Mouse (Mus musculus): ENCODE measurements around the gene Ntsr1. TPM values are rescaled to one million over a fixed set of nuclear protein-coding genes. Genes with fewer than 3 reads are reported as not detected.
A peak's percentile ranks its signal among the peaks of the same experiment; 100 is the strongest.

Ntsr1 gene
- under 1 TPM; 0.14 TPM for total RNA-seq (2021)
- long read RNA-seq, experiment 1 = 0 reads
- long read RNA-seq, experiment 2 = 0 reads

DNA sequence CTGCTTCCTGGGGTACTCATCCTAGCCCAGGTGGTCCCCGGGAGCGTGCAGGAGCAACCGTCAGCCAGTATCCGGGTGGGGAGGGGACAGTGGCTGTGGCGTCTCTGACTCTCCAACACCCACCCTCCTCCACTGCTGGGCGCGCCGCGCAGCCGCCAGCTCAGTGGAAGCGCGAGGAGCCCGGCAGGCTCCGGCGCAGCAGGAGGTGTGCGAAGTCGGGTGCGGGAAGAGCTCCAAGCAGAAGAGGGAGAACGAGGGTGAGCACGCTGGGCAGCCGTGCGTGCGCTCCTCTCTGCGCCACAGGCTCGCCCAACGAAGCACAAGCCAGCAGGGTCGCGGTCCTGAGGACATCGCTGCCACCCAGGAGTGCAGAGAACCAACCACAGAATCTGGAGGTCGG is at the start of gene Ntsr1:
Gene Ntsr1, plus strand, starts transcription at position 236 of the 400 bp plus-strand sequence.
- DNase-seq = no peak

DNA sequence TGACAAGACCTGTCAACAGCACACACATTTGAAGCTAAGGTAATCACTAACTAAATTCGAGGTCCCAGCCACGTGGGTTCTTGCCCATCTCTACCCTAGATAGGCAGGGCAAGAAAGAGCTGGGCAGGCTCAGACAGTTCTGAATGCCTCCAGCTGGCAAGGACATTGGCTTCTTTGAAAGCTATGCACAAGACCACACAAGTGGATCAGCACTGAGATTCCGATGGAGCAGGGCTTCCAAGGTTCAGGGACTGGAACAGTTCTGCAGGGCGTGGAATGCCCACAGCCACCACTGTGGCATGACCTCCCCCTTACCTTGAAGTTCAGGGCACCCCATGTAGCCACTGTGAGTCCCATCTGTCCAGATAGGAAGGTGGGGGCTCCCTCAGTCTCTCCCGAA is 49.2 kb upstream of the Ntsr1 start:
- no peak for DNase-seq

DNA sequence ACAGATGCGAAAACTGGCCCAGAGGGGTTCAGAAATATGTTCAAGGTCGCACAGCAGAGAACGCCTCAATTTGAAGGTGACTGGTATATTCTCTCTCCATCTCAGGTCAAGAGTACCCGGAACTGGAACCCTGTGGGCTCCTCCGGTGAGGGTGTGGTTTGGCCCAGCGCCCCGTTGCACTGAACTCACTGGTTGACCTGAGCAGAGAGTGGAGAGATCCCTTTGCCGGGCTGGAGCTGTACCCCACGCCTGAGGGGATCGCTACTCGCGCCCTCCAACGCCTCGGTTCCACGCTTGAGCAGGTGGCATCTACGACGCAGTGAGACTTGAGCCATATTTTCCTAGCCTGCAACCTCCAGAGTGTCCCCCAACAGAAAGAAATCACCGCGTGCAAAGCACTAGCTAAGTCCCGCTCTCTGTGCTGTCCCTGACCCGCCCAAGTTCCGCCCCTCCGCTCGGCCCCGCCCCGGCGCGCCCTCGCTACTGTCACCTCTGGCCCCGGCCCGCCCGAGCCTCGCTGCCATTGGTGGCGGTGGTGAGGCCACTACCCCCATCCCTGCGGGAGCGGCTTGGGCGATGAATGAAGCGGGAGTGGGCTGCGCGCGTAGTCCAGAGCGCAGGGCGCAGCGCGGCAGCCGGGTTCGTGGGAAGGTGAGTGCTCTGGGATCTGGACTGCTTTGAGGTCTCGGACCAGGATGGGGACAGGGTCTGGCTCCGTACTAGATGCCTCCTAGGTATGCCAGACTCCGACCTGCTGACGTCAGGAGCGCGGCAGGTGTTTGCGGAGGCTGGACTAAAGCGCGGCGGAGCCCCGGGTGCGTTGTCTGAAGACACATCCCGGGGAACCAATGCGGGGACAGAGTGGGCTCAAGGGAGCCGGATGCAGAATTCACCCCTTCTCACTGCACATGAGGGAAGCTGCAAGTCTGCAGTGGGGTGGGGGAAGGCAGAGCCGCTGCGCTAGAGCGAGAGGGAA is 43.8 kb upstream of the Ntsr1 start, which contains the start of gene Slco4a1:
Gene Slco4a1, plus strand, starts transcription at position 523 of the 976 bp plus-strand sequence.
- peak; percentile 63 for DNase-seq

DNA sequence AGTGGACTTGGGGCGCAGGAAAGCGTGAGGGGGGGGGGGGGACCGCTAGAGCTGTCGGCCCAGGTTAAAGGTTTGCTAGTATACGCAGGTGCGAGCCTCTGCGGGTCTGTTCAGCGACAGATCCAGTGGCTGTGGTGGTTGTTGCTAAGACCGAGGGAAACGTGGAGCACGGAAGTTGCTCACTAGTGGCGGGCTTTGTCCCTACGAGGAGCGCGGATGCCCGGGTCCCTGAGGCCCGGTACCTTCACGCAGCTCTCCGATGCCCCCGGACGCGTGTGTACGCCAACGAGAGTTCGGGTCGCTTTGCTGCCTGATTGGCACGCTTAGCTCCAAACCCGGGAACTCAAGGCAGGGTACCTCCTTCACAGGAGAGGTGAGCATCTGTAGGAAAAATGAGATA is 43.1 kb upstream of the Ntsr1 start:
- no peak for DNase-seq

DNA sequence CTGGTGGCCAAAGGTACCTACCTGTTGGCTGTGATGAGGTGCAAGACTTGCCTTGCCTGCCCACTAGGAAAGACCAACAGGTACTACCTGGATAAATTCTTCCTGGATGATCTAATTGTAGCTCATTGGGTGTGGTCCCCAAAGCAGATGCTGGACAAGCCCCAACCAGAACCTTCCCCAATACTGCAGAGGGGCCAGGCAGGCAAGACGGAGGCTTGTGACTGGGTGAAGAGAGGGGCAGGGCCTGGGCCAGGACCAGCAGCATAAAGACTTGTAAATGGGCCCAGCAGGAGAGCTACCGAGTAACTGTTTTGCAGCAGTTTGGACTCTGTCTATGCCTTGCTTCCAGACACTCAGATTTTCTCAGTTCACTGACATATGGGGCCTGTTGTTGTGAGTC is 42.1 kb upstream of the Ntsr1 start:
- DNase-seq = no peak

DNA sequence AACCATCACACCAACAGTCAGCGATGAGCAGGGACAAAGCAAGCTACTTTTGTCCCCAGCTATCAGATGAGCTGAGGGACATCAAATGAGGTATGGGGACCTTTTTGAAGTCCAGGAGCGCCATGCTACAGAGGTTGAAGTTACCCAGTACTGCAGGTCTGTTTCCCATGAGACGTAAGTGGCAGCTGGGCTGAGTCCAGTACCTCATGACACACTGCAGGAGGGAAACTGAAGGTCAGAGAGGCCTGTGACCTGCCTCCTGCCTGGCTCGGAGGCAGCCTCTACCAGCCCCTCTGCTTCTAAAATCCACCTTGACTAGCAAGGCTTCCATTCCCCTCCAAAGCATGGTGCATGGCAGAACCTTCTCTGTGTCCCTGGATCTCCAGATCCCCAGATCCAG is 40.3 kb upstream of the Ntsr1 start:
- DNase-seq = no peak

DNA sequence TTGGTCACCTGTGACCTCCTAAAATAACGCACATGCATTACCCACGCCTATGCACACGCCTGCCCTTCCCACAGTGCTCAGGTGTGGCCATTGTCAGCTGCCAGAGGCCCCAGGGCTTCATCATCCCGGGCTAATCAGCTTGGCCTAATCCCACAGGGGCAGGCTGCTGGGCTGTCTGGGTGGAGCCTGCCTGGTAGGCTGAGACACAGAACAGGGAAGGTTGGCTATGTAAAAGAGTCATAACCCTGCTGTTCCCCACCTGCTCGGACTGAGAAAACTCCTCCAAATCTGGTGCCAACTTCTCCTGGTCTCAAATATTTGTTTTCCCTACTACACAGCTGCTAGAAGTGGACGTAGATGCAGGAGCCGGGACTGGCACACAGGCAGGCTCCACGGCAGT is 39.0 kb upstream of the Ntsr1 start:
- no peak for DNase-seq

DNA sequence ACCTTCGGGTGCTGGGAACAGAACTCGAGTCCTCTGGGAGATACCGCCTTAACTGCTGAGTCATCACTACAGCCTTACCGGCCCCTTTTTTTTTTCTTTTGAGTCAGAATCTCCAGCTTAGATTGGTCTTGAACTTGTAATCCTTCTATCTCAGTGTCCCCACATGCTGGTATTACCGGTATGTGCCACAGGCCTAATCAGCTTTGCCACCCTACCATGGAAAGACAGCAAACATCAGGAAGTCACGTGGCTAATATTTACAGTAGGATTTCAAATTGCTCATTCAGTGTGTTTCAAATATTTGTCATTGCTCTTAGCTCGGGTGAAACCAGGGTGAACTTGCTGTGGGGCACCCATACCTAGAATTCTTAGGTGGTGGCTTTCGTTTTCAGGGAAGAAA is 37.2 kb upstream of the Ntsr1 start:
- DNase-seq = no peak

DNA sequence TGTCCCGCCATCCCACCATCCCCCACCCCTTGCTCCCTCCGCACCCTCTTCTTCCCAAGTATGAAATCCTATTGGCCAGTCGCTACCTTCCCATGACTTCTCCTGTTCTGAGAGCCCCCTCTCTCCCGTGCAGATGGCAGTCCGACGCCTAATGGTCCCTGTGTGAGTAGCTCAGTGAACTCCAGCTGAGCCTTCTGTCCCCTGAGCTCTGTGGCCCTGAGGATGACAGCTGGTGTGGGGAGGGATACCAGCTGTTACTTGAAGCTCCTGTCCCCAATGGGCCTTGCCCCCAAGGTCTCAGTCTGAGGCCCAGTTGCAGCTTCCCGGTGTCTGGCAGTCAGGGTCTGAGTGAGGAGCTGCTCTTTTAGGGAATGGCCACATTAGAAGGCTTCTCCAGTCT is 33.3 kb upstream of the Ntsr1 start:
- no peak for DNase-seq

DNA sequence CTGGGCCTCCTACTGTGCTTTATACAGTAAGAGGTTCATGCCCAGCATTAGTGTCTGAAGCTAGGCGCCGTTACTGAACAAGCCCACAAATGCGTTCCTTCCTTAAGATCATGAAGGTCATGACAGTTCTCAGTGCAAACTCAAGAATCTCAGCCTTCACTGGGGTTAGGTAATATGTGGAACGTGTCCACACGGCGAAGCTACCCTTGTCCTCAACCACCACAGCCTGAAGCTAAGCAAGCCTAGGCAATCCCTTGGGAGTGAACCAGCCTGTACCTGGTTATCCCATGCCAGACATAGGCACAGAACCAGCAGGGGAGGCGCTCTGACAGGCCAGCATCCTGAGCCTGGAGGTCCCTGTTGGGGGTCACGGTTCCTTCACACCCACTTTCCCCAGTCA is 30.9 kb upstream of the Ntsr1 start:
- no peak for DNase-seq

DNA sequence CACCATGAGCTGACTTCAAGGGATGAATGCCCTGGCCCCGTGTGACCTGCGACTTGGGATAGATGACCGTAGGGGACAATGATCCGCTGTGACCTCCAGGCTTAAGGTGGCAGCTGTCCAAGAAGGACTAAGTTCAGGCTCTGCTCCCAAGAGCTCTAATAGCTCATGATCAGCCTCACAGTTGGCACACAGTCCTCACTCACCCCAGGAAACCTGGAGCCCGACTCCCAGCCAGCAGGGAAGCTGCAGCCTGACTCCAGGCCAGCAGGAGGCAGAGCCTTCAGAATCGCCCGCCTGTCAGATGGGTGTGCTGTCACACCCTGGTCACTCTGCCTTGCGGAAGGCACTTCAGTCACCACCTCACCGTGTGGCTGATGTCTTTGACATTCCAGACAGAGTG is 30.0 kb upstream of the Ntsr1 start:
- DNase-seq = no peak

DNA sequence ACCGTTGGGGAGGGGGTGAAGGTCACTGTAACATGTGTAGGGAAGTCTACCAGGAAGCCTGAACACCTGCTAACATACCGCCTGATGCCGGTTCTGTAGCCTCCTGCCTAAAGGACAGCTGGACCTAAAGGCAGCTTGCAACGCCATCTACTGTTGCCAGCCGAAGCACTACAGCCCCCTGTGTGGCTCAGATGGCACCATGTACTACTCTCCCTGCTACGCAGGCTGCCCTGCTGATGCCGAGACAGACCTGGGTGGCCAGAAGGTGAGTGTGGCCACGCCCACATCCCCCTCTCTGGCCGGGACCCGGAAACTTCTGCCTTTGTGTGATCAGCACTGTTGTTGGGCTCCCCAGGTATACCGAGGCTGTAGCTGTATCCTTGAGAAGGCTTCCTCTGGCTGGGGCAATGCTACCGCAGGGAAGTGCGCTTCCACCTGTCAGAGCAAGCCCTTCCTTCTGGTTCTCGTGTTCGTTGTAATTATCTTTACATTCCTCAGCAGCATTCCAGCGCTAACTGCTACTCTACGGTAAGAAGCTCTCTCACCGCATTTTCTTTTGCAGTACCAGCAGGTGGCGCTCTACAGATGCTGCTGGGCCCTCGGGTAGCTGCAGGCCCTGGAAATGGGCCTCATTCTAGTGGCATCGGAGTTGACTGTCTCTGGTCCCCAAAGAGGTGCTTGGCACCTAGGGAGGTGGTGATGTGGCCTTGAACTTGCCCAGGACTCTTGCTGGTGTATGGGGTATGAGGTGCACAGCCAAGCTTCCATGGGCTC is 27.3 kb upstream of the Ntsr1 start:
- DNase-seq = peak; percentile 34

DNA sequence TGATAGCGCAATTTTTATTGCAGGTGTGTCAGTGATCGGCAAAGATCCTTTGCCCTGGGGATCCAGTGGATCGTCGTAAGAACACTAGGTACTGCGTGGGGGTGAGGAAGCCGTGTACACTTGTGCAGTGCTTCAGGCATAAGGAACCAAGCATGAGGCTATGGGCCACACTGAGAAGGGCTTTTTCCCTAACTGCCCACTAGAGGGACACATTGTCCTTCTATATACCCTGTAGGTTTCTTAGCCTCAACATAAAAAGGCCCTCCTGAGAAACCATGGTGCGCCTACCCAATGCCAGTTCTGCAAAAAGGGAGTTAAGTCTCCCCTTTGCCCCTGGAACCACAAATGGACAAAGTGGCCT is 26.7 kb upstream of the Ntsr1 start:
- peak; percentile 17 for DNase-seq

DNA sequence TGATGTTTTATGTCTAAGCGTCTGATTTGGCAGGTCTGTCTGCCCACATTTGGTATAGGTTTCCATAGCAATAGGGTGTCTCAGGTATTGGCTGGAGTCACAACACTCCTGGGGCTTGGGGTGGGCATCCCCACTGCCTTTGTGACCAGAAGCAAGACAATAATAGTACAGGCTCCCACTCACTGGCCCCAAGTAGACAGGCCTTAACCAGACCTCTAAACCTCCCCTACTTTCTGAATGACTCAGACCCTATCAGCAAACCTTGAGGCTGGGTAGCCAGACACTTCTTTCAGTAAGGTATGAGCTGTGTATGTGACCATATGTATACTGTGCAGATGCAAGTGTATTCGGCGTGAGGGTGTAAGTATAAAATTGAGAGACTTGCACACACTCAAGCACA is 24.9 kb upstream of the Ntsr1 start:
- DNase-seq = no peak

DNA sequence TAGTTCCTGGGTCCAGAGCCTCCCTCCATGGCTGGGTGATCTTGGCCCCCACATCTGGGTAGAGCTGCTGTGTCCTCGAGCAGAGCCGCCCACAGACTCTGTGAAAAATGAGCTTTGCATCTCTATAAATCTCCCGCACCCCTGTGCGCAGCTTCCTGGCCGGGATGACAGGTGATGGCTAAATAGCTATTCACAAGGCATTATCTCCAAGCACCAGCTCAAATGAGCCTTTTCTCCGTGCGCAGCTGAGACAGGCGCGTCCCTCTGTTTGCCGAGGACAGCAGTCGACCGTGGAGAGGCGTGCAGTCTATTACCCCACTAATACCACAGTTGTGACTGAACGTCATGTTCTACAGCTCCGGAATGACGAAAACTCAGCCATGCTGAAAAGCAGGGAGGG is 17.5 kb upstream of the Ntsr1 start:
- no peak for DNase-seq

DNA sequence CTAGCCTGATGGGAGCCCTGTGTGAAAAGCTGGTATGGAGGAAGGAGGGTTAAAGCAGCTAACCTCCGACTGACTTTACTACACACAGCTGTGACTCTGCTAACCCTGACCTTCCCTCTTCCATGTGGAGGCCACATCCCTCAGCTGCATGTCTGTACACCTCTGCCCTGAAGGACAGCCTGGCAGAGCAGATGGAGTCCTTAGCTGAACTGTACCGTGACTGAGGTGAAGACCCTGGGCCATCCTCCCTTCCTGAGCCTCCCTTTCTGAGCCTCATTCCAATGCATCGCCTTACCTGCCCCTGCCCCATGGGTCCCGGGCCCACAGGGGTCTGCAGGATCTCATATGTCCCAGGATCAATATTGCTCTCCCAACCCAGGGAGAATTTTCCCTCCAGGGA is 14.9 kb upstream of the Ntsr1 start:
- DNase-seq = no peak

DNA sequence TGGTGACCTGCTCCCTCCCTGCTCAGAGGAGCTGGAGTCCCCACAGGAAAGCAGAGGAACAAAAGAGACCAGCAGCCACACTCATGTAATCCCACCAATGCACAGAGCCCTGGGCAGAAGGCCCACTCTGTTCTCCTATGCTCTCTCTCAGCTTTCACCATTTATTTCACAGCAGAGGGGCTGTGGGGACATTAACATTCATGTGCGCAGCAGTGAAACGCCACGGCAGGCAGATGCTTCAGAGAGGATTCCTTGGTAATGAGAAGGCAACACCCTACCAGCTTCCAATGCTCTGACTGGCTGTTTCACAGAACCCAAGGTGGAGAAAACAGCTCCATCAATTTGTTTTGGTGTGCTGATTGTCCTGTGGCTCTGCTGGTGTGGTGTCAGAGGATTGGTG is 14.5 kb upstream of the Ntsr1 start:
- DNase-seq = no peak

DNA sequence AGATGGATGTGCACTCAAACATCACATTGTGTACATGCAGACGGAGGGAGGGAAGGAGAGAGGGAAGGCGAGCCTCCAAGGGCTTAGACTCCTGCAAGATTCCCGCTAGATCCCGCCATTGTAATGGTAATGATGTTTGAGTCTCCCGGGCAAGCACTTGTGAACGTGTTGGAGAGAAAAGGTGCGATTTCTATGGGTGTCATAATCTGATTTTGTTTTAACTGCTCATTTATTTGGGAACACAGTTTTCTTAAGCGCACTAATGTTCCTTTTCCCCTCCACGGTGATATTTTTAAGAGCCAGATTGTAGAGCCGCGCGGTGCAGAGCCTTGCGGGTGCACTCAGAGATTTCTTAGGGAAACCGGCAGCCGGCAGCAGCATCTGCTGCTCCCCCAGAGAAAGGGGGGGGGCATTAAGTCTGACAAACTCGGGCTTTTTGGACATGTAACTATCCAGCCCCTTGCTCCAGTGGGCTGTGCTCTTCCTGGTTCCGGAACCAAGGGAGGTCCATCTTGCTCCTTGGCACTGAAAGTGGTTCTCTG is 11.5 kb upstream of the Ntsr1 start:
- DNase-seq = no peak

DNA sequence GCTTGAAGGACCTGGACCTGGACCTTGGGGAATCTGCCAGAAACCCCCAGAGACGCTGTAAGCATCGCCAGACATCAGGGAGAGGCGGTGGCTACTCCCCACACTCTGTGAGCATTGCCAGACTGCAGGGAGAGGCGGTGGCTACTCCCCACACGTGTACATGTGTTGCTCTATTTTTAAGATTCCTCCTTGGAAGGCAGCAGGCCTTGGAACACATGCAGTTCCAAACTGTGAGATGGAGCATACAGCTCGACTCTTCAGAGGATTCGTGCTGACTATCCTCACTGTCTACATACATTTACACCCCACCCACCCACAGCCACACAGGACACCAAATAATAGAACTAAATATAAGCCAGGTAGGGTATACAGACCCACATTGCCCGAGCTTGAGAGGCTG is 3.9 kb upstream of the Ntsr1 start:
- no peak for DNase-seq

DNA sequence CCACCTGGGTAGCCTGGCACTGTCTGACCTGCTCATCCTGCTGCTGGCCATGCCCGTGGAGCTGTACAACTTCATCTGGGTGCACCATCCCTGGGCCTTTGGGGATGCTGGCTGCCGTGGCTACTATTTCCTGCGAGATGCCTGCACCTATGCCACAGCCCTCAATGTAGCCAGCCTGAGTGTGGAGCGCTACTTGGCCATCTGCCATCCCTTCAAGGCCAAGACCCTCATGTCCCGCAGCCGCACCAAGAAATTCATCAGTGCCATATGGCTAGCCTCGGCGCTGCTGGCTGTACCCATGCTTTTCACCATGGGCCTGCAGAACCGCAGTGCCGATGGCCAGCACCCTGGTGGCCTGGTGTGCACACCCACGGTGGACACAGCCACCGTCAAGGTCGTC is 950 bp downstream of the Ntsr1 start:
- no peak for DNase-seq

DNA sequence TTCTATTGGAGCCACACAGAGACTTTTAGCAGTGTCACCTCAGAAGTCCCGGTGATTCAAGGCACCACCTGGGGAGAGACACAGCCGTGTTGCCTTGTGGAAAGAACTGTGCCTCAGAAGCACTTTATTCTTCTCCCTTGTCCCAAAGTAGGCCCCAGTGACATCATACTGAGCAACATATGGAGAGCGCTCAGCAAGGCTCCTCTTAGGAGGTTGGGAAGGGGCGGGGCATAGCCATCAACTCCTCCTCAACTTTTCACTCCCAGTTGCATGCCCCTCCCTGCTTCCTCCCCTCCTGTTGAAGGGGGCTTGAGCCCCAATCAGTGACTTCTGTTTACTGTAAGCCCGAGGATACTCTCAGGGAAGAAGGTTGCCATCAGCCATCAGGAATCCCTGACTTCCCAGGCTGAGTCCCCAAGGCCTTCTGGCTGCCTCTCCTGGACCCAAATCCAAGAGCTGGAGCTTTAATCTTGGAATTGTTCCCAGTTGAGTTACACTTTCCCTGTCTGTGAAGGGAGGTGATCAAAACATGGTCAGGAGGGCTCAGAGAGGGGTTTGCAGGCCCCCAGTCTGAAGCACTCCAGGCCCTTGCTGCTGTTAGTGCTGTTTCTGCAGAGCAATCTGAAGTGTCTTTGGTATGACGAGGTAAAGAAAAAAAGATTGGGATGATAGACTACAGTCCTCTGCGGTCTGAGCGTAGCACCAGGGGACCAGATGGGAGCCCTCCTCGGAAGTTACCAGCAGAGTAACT is 1.6 kb downstream of the Ntsr1 start:
- DNase-seq = no peak

DNA sequence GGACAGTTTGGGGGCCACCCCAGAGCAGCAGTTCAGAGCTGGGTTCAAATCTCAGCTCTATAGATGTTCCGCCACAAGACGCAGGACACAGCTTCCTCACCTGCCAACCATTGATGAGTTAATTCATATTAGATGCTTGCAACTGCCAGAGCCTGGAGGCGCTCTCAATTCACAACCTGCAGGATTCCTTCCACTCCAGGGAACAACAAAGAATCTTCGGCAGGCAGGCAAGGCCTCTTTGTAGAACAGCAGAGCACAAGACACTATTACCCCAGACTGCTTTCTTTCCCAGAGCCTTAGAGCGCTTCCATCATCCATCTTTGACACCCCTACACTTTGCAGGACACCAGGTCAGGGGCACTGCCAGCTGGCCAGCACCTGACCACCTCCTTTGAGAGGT is 6.5 kb downstream of the Ntsr1 start:
- DNase-seq = no peak

Measured in gastrocnemius, postnatal 10 days (tissue).